Mouse (Mus musculus) forebrain, embryonic 13.5 days (tissue): Measurements from ENCODE around the gene Pnkp. TPM values are rescaled to one million over a fixed set of nuclear protein-coding genes. Genes with fewer than 3 reads are reported as not detected.

Source experiments
- ATAC-seq: fragments of 200-750 bp; cut with Nextera tagmentation; 2 replicates; pipeline ENCODE4 v1.8.0; 2017
- H3K27ac ChIP-seq: fragments of 300-500 bp; sonication (generic); 2 replicates; pipeline ENCODE4 v1.5.1; 2015; ENCODE audit warnings: inconsistent platforms, mild to moderate bottlenecking, moderate library complexity
- H3K27me3 ChIP-seq: fragments of 300-500 bp; sonication (generic); 2 replicates; pipeline ENCODE4 v1.6.1; 2015; ENCODE audit warnings: mild to moderate bottlenecking, inconsistent platforms
- H3K36me3 ChIP-seq: fragments of 300-500 bp; sonication (generic); 2 replicates; pipeline ENCODE4 v1.6.1; 2015; ENCODE audit warnings: mild to moderate bottlenecking, inconsistent platforms; ENCODE audit not compliant: poor library complexity, severe bottlenecking
- H3K4me1 ChIP-seq: fragments of 300-500 bp; sonication (generic); 2 replicates; pipeline ENCODE4 v1.6.1; 2015; ENCODE audit warnings: inconsistent platforms
- H3K4me2 ChIP-seq: fragments of 300-500 bp; sonication (generic); 2 replicates; pipeline ENCODE4 v1.6.1; 2015; ENCODE audit warnings: inconsistent platforms, mild to moderate bottlenecking, moderate library complexity
- H3K4me3 ChIP-seq: fragments of 300-500 bp; sonication (generic); 2 replicates; pipeline ENCODE4 v1.5.1; 2015; ENCODE audit warnings: mild to moderate bottlenecking, inconsistent platforms
- H3K9ac ChIP-seq: fragments of 300-500 bp; sonication (generic); 2 replicates; pipeline ENCODE4 v1.6.1; 2015; ENCODE audit warnings: mild to moderate bottlenecking, inconsistent platforms
- H3K9me3 ChIP-seq: fragments of 300-500 bp; sonication (generic); replicated peaks from 2 replicates; pipeline ENCODE4 v1.6.1; 2016; ENCODE audit warnings: inconsistent platforms
- WGBS: fragments of 180-500 bp; shearing (Covaris S2); methylation state at CpG from one replicate; pipeline ENCODE4 v1.1.7; 2015; 5-methylcytosine and 5-hydroxymethylcytosine counted together
- microRNA counts: library from miRNA; unstranded; fragments of <30 nt; microRNA quantifications from one replicate; lab custom pipeline; 2016
- microRNA-seq: library from miRNA; unstranded; fragments of <30 nt; microRNA quantifications from one replicate; pipeline ENCODE4, GENCODE M21; 2016
- polyA plus RNA-seq: library from polyadenylated mRNA; unstranded; fragments of >200 nt; fragmentation: Nextera tagmentation; extraction: Ambion mirVana; gene quantifications from 2 replicates; pipeline ENCODE4 v1.2.1, GENCODE M21; 2015

Pnkp gene
- polyA plus RNA-seq, 1 experiment from 2014 or later, result 34.9 TPM

DNA sequence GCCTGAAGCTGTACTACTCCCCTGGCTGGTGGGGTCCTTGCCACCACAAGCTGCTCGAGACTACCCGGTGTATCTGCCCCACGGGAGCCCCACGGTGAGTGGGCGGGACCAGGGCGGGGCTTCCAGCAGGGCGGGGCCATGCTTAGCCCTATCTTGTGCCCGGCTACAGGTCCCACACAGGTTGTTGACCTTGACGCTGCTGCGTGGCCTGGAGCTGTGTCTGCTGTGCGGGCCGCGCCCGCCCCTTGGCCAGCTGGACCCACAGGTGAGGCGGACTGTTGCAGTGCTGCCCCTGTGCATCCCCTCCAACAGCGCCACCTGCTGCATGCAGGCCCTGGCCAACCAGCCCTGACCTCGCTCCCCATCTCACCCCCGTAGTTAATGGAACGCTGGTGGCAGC lies 41.7 kb downstream of the Pnkp start:
- Histone ChIP-seq H3K4me2 (no peak overlapping the region; the same call in 1 of the 2 replicates), H3K4me3 (no peak overlapping the region)
- WGBS, result 42% methylated on average over 19 of the region's 19 CpGs

DNA sequence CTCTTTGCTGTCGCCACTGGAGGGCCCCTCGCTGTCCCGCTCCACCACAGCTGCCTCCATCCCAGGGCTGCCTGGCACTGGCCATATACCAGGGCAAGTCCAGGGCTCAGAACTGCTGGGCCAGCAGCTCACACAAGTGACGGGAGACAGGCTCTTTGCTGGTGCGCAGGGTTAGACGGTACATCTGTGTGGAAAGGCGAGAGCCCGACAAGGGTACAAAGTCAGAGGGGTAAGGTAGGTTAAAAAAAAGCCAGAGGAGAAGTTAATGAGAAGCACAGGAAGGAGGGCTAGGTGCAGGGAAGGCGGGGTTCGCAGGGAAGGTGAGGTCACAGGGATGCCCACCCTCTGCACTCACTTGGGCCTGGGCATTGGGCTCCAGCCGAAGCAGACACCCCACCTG lies 43.7 kb downstream of the Pnkp start:
- Histone ChIP-seq H3K4me3 (no peak overlapping the region), H3K36me3 (peaks cover 73% of the 10 kb centered on the region), H3K9me3 (no peaks in the 10 kb centered on the region), H3K4me2 (peak overlapping the region; percentile 54; the same call in 1 of the 2 replicates), H3K4me1 (peaks cover 44% of the 10 kb centered on the region), H3K27ac (peak overlapping the region; percentile 49; the same call in 1 of the 2 replicates), H3K9ac (no peak overlapping the region), H3K27me3 (no peaks in the 10 kb centered on the region)
- WGBS, result 88% methylated on average over 11 of the region's 11 CpGs
- no peak for ATAC-seq

More for the DNA sequence above, 41.7 kb downstream of the Pnkp start:
- H3K27ac ChIP-seq, result no peak overlapping the region
- H3K9me3 ChIP-seq, result no peaks in the 10 kb centered on the region
- no peaks in the 10 kb centered on the region for H3K27me3 ChIP-seq
- peaks cover 62% of the 10 kb centered on the region for H3K4me1 ChIP-seq
- ATAC-seq, result no peak
- peak overlapping the region; percentile 43; the same call in 1 of the 2 replicates for H3K9ac ChIP-seq
- peaks cover 53% of the 10 kb centered on the region for H3K36me3 ChIP-seq

- Histone ChIP-seq H3K36me3 (peaks cover 80% of the 10 kb centered on the region), H3K4me1 (peaks cover 42% of the 10 kb centered on the region), H3K9ac (peak overlapping the region; percentile 51), H3K4me3 (peak overlapping the region; percentile 28), H3K9me3 (no peaks in the 10 kb centered on the region), H3K4me2 (peak overlapping the region; percentile 54), H3K27ac (peak overlapping the region; percentile 49), H3K27me3 (no peaks in the 10 kb centered on the region)
- WGBS, result 16% methylated on average over 21 of the region's 21 CpGs
- peak; percentile 44 for ATAC-seq
Measured at GRCm38 (mm10) chr7:44901230-44901722, 44.3 kb downstream of the Pnkp start.

DNA sequence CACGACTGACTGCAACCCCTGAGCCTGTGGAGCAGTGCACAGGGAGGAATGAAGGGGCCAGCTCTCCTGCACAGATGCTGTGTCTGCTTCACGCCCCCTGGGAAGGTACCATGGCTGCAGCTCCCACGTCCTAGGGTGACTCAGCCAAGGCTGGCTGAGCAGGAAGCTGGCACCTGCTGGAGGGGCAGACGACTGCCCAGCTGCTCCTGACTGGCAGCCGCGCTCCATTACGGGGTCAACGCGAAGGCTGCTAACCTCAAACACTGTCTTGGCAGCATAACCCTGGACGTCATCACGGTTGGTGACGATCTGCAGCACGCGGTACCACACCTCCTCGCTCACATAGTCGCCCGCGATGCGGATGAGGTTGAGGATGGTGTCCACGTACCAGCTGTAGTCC lies 48.5 kb downstream of the Pnkp start:
- no peak overlapping the region for H3K9ac ChIP-seq
- no peak overlapping the region for H3K27ac ChIP-seq
- ATAC-seq, result no peak
- WGBS, result 93% methylated on average over 20 of the region's 20 CpGs
- peaks cover 15% of the 10 kb centered on the region for H3K4me1 ChIP-seq
- no peaks in the 10 kb centered on the region for H3K9me3 ChIP-seq
- H3K4me3 ChIP-seq, result no peak overlapping the region
- H3K36me3 ChIP-seq, result peaks cover 99% of the 10 kb centered on the region
- no peak overlapping the region for H3K4me2 ChIP-seq
- no peaks in the 10 kb centered on the region for H3K27me3 ChIP-seq

GRCm38 (mm10) chr7:44908706-44909476 lies 52.0 kb downstream of the Pnkp start:
- WGBS, result 94% methylated on average over 15 of the region's 15 CpGs
- H3K36me3 ChIP-seq, result peaks cover 100% of the 10 kb centered on the region

More at GRCm38 (mm10) chr7:44908706-44909476, 52.0 kb downstream of the Pnkp start:
- ATAC-seq, result no peak
- Histone ChIP-seq H3K27ac (no peak overlapping the region), H3K4me2 (no peak overlapping the region), H3K4me3 (no peak overlapping the region), H3K4me1 (no peaks in the 10 kb centered on the region), H3K27me3 (no peaks in the 10 kb centered on the region), H3K9me3 (no peaks in the 10 kb centered on the region), H3K9ac (no peak overlapping the region)

MicroRNAs within 50 kb of the gene (microRNA counts, 519-probe panel; counts per million panel counts)
- microRNA mmu-miR-707 (lab: Ali Mortazavi, UCI), result 177 counts per million, percentile 53 among the panel's probes with 10 or more counts

Small RNA genes lying within 50 kb of the gene (microRNA-seq; reads per million reads assigned to microRNA genes)
- not detected for gene Mir707

Other genes with a start within 250 kb of the Pnkp start
- 0.49 and 0.84 TPM in 2 replicates for gene Myh14, start 186.3 kb upstream of the Pnkp start, polyA plus RNA-seq
- gene Izumo2, start 148.4 kb upstream of the Pnkp start, polyA plus RNA-seq, result not detected in 2 replicates
- gene Vrk3, start 108.7 kb upstream of the Pnkp start, polyA plus RNA-seq, result 38.7 and 39.0 TPM in 2 replicates
- 1.4 and 1.6 TPM in 2 replicates for gene Zfp473, start 106.1 kb upstream of the Pnkp start, polyA plus RNA-seq
- gene Nup62, start 41.1 kb upstream of the Pnkp start, polyA plus RNA-seq, result 73.5 and 83.0 TPM in 2 replicates
- gene Il4i1, start 40.8 kb upstream of the Pnkp start, polyA plus RNA-seq, result 1.2 and 1.9 TPM in 2 replicates
- gene Atf5, start 40.5 kb upstream of the Pnkp start, polyA plus RNA-seq, result 5.4 and 5.7 TPM in 2 replicates
- 93.1 and 95.4 TPM in 2 replicates for gene Akt1s1, start 8.1 kb upstream of the Pnkp start, polyA plus RNA-seq
- gene Tbc1d17, start 8.1 kb upstream of the Pnkp start, polyA plus RNA-seq, result 81.5 and 95.5 TPM in 2 replicates
- gene Ptov1, start 12.6 kb downstream of the Pnkp start, polyA plus RNA-seq, result 558 and 574 TPM in 2 replicates
- gene Med25, start 35.6 kb downstream of the Pnkp start, polyA plus RNA-seq, result 145 and 165 TPM in 2 replicates
- gene Fuz, start 38.9 kb downstream of the Pnkp start, polyA plus RNA-seq, result 24.7 and 27.7 TPM in 2 replicates
- 81.7 and 87.2 TPM in 2 replicates for gene Ap2a1, start 72.4 kb downstream of the Pnkp start, polyA plus RNA-seq
- 0.20 TPM in 1 of 2 replicates, not detected in the other for gene Tsks, start 86.1 kb downstream of the Pnkp start, polyA plus RNA-seq
- 40.2 and 43.1 TPM in 2 replicates for gene Cpt1c, start 117.7 kb downstream of the Pnkp start, polyA plus RNA-seq
- gene Prmt1, start 129.4 kb downstream of the Pnkp start, polyA plus RNA-seq, result 815 and 859 TPM in 2 replicates
- 67.9 and 72.7 TPM in 2 replicates for gene Irf3, start 140.5 kb downstream of the Pnkp start, polyA plus RNA-seq
- 40.5 and 45.6 TPM in 2 replicates for gene Bcl2l12, start 141.6 kb downstream of the Pnkp start, polyA plus RNA-seq
- gene Scaf1, start 159.2 kb downstream of the Pnkp start, polyA plus RNA-seq, result 35.8 and 38.9 TPM in 2 replicates
- 9.4 and 10.2 TPM in 2 replicates for gene Rras, start 160.8 kb downstream of the Pnkp start, polyA plus RNA-seq
- gene Prr12, start 195.7 kb downstream of the Pnkp start, polyA plus RNA-seq, result 14.9 and 17.2 TPM in 2 replicates
- 52.7 and 58.5 TPM in 2 replicates for gene Nosip, start 205.3 kb downstream of the Pnkp start, polyA plus RNA-seq
- gene Prrg2, start 205.5 kb downstream of the Pnkp start, polyA plus RNA-seq, result 14.7 and 14.8 TPM in 2 replicates
- gene Rcn3, start 235.1 kb downstream of the Pnkp start, polyA plus RNA-seq, result 61.3 and 62.0 TPM in 2 replicates
- gene Fcgrt, start 246.7 kb downstream of the Pnkp start, polyA plus RNA-seq, result 8.0 and 9.9 TPM in 2 replicates